Mouse (Mus musculus) T-helper 1 cell (primary cell): ENCODE data around the gene Sik2.

Source experiments
- in situ Hi-C: fragments of 300-600 bp; cut with MboI, MseI; formaldehyde crosslinking; loops from one replicate; pipeline ENCODE4 v1.15.1; 2025; ENCODE audit warnings: high pct_unique_total_duplicates

Sik2 gene

DNA sequence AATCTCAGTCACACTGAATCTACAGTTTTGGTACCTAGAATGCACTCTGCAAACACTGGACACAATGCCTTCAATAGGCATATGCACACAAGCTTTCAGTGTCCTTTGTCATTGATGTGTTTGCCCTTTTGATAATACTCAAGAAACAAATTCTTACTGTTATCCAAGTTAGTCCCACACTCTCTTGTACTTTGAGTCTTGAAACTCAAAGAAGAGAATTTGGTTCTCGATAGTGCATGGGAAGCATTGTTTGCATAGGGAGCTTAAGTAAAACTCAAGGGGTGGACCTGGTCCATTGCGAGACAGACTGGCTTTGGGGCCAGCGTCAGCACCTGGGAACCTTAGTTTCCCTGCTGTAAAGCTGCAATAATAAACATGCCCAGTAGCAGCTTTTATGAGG lies 90.7 kb downstream of the Sik2 start:
- in situ Hi-C loops, result no loop called here

DNA sequence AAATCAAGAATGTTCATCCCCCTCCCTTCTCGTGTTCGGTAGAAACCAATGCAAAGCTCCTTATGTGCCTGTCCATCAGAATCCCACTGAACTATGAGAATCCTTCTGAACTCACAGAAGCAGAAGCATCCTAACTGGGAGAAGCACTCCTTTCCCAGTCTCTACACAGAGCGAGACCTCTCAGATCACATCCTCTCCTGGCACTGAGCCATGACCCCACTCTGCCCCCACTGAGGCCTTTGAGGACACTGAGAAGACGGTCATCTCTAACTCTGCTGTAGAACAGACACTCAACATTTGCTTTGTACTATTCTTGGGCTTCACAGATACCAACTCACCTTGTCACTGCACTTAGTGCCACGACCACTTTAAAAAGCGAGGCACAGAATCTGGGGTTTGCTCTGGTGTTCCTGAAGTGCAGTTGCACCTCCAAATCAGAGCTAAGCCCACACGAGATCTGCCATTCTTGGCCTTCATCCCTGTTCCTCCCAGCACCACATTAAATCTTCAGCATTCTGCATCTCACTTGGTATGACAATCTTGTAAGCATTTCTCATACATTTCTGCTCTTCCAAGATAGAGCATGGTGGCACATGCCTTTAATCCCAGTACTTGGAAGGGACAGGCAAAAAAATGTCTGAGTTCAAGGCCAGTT lies 96.9 kb downstream of the Sik2 start:
- in situ Hi-C loops, result no loop called here

DNA sequence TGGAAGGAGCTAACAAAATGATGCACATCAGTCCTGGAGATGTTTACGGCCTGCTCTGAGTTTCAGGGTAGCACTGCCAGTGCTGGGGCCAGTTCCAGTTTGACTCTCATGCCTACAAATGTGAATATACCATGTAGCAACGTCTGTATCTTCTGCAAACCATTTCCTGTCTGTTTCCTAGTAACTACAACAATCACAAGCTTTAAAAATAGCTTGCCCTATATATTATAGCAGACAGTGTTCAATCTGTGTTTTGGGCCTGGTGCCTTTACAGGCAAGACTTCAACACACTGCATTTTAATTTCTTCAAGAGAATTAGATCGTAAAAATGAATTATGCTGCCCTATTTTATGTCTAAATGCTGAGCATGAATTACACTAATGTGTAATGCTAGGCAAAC lies 103.6 kb downstream of the Sik2 start:
- in situ Hi-C loops, result no loop called here

DNA sequence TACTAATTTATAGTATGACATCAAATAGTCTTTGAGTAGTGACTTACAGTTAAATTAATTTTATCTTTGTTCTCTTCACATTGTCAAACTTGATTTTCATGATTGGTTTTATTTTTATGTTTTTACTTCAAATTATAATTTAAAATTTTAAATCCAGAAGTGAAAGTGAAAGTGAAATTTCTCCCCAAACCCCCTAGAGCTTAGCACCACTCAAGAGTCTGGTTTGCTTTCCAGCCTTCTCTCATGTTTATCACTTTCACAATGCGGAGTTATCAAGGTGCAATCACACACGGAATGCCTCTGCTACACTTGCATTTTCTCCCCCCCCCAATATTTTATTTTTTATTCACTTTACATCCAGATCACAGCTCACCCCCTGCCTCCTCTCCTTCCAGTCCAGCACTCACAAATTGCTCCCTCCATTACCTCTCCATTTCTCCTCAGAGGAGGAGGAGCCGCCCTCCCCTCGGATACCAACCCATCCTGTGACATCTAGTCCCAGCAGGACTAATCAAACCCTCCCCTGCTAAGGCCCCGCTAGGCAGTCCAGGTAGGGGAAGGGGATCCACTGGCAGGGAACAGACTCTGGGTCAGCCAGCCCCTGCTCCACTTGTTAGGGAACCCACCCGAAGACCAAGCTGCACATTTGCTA lies 104.6 kb downstream of the Sik2 start:
- in situ Hi-C loops, result no loop called here

DNA sequence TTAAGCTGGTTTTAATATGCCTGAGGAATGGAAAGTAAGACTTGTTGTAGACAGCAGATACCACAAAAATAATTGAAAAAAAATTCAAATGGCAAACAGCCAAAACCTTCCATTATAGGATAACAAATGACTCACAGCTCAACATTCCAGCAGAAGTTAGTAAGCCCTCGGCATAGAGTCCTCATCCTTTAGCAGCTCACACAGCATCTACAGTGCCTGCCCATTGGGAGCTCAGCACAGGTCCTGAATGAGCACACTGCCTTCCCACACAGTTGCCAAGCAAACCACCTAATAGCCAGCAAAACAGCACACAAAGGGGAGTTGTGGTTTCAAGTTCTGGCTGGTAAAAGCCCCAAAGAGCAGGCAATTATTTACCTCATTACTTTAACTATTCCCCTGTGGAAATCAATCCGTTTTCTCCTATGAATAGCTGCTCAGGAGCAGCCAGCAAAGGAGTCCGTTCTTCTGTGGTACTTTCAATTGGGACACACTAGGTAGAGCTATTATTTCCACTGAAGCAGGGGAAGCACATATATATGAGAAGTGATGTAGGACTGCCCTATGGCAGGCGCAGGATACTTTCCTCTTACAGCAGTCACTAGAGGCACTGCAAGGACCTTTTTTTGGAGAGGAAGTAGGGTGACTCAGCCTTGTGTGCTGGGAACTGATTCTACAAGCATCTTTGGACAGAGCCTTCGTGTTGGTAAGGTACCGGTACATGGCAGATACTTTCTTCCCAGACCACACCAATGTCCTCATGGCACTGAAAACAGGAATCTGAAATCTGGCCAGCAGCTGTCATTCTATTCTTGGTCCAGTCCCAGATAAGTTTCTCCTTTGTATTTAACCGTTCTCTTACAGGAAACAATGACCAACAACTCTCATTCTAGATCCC lies 108.6 kb downstream of the Sik2 start:
- in situ Hi-C loops, result no loop called here

DNA sequence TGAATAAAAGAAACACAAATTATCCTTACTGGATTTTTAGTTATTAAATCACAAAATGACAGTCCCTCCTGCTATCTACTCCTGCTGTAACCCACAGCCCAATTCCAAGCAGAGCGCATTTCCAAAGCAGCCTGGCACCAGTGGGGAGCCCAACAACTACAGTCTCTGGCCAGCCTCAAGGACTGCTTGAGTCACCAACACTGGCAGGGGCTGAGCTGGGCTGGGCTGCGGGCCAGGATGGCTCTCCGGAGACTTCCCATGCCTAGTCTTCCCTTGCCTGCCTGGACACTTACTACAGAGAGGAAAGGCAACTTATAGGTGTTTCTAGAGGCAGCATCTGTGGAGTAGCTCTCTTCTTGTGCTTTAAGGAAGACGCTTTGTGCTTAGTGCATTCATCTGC lies 115.2 kb downstream of the Sik2 start:
- in situ Hi-C loops, result no loop called here

DNA sequence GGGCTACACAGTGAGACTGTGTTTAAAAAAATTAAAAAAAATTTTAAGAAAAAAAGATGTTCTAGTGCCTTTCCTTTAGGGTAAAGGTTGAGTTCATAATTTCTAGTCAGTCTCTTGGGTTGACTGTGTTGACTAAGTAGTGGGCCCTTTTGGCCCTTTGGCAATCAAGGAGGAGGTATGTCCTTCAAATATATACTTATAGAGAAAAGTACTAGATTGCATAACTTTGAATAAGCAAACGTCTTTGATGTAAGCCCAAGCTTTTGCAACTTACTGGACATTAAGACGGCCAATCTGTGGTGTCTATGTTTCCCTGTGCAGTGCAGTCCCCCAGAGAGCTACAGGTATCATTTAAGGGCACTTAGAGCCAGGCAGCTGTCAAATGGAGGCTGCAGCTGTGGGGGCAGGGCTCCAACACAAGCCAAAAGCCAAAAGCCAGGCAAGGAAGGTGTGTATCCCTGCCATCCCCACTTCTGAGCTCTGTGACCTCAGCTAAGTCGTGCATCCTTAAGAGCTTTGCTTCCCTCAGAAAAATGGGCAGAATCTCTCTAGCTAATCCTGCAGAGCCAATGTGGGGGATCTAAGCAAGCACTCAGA lies 118.3 kb downstream of the Sik2 start:
- in situ Hi-C loops, result no loop called here

DNA sequence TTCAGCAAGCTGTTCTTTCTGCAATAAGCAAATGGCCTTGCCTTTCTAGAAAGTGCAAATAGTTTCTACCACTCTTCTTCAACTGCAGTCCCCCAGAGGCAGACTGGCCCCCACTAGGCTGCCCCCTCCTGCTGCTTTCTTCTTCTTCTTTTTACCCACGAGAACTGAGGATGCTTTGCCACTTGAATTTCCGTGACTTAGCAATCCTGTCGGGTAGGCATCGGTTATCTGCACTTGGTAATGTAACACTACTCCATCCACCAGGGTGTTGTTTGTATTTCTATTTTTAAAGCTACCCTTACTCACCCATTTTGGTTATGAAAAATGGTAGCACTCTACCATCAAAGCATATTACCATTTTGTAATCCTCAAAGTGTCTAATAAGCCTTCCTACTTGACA lies 118.9 kb downstream of the Sik2 start:
- in situ Hi-C loops, result no loop called here

DNA sequence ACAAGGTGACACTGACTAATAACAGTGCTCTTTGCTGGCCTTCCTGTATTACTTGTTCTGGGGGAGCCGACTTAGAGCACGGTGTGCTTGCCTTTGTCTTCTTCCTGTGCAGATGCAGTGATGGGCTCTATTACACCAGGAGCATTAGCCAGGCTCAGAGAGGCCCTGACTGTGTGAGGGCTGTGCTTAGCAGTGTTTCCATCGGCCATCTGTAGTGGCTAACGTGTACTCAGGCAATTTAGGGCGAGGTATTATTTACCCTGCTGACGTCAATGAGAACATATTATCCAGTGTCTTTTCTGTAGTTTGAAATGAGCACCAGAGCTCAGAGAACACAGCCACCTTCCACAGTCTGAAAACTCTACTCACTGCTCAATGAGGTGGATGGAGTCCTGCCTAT lies 119.7 kb downstream of the Sik2 start:
- in situ Hi-C loops, result no loop called here

DNA sequence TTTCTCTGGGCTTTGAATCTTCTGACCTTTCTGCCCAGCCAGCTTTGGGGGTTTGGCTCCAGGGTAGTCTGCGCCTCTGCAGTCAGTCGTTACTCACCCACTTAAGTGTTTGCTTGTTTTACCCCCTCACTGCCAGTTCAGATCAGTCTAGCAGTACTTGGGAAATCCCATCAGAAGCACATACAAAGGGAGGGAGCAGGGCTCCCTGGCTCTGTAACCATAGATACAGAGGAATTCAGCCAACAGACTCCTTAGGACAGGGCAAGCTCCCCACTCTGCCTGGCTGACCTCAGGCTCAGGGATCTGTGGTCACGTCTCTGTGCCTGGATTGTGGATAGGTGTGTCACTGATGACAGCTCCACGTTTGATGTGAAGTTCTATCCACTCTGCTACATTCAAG lies 121.5 kb downstream of the Sik2 start:
- in situ Hi-C loops, result no loop called here

DNA sequence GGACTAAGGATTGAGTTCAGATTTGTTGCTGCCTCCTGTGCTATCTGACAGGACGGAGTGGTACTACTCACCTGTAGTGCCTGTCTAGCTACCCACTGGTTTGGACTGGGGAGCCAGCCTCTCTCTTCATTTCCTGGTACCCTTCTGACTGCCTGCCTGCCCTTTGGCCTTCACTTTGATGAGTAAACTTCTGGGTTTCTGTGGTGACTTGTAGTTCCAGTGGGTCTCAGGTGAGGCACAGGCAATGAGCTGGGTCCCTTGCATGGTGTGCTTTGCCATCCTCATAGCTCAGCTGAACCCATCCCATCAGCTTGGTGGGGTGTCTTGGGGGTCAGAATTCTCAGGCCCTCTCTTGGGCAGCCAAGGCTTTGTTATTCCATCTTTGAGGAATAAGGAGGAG lies 122.0 kb downstream of the Sik2 start:
- in situ Hi-C loops, result no loop called here

DNA sequence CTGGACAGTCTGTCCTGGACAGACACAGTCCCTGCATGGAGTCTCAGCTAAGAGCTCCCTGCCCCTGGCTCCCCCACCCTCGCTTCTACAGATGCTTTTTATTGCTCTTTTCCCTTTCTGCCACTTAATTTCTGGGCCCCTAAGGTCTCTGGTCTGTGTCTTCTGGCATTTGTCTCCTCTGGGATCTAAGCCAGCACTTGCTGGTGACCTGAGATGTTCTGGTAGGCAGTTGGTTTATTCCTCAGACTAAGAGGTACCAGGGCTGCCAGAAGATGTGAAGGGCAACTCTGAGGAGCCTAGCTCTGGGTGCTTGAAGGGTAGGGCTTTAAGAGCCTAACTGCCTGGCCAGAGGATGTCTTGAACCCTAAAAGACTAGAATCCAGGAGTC lies 123.3 kb downstream of the Sik2 start:
- in situ Hi-C loops, result no loop called here

DNA sequence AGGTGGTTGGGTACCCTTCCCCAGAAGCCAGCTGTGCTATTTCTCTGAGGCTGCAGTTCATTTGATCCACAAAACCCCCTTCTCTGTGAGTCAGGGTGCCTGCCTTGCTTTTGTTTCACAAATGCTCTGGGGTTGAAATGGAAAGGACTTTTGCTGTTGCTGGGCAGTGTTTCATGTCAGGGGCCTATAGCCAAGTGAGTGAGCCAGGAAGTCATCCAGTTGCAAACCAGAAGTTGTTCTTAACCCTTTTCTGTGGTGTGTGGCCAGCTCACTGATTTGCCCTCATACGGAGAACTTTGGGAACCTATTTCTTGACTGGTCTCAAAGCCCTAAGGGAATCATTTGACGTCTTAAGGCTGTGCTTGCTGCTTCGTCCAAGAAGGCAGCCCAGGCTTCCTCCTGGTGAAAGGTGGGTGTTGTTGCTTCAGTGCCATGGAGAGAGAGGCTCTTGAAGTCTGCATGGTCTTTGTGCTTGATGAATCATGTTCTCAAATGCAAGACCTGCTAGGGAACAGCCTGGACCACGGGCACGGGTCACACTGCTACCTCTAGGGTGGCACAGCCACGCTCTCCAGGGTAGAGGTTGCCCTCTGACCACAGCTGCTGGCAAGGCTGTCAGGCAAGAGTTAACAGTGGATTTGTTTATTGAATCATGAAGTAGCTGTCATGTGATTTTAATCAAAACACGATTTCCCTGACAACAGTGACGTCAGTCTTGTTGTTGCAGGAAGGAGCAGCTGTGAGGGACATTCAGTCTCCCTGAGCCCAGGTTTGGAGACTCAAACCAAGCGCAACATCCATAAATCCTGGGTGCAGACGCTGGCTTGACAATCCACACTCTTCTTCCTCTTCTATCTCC lies 123.9 kb downstream of the Sik2 start:
- in situ Hi-C loops, result no loop called here

DNA sequence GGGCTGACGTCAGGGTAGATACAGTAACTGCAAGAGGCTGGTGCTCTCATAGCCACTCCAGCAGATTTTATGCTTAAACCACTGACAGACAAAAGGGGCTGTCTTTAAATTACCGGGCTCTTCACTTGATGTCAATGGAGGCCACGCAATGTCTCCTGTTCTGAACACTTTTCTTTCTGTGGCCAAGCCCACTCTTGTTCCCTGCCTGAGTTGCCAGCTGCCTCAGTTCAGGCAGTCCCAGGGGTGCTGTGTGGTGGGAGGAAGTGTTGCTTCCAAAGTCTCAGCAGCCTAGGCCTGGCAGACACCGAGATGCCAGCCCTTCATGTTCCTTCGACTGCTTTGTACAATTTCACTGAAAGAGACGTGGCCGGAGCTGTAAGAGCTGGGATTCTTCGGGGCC lies 124.8 kb downstream of the Sik2 start:
- in situ Hi-C loops, result no loop called here

DNA sequence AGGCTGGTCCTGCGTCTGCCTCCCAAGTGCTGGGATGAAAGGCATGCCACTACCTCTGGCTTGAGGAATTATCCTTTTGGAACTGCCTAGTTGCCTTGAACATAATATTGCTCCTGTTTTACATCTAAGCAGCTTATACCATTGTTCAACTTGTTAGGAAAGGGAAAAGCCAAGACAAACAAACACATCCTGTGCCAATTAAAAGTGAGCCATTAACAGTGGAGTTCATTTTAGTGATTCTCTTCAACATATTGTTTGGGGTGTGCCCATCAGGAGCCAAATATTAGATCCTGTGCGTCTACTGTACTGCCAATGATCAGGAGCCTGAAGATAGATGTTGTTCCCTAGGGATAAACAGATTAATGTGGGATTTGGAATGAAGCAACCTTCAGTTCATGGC lies 126.7 kb downstream of the Sik2 start:
- in situ Hi-C loops, result no loop called here

DNA sequence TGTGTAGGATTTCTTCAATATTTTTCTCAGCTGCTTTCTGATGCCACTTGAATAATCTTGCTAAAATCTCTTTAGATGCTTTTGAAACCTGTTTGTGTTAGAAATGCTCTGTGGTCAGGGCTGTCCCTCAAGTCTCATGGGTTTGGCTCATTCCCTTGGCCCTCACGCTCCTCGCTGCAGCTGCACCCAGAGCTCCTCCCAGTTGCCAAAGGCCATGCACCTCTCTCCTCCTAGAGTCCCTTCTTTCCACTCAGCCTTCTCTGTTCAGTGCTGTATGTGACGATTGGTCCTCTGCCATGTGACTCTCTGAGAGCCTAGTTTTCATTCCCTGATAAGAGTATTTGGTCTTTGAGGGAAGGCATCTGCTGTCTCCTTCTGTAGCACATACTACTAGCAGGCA lies 131.4 kb downstream of the Sik2 start:
- in situ Hi-C loops, result no loop called here

DNA sequence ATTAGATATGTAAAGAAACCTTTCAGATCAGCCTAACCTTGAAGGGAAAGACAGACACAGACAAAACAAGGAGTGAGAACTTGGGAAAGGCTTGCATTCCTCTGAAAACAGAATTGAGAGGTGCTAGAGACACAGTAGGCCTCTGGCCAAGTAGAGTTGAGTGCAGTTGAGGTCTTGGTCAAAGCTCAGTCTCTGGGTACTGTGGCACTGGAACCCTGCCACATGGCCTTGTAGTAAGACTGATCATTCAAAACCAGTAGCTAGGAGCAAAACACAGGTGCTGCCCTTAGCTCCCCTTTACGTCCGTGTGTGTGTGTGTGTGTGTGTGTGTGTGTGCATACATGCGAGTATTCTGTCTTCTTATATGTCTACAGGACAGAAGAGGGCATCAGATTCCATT lies 132.6 kb downstream of the Sik2 start:
- in situ Hi-C loops, result no loop called here

DNA sequence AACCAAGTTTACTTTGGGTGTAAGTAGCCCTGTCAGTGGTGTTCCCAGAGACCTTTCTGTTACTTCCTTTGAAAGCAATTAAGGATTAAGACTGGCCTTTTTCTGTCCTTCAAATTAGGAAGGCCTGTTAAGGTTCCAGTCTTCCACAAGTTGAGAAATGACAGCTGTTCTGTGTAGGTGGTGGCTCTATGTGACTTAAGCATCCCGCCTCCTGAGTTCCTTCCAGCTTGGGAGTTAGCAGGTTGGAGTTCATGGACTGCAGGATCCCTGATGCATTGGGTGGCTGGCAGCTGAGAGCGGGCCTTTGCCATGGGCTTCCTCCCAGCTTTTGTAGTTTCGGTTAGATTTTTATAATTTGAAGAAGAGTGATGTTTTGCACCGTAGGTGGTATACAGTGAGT lies 133.4 kb downstream of the Sik2 start:
- in situ Hi-C loops, result no loop called here

DNA sequence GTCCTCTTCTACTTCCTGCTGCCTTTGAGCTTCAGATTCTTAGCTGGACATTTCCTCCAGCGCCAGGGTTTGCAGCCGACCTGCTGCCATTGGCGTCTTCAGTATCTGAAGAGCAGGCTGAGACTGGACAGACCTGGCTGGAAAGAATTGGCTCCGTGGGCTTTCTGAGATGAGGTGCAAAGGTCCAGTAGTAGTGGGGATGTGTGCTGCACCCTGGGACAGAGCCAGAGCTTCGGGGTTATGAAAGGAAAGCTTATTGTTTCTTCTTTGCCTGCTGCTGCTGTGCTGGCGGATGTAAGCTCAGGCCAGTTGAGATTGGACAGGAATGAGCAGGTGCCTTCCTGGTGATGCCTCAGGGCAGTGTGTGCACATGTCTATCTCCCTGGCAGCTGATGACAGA lies 134.8 kb downstream of the Sik2 start:
- in situ Hi-C loops, result no loop called here

DNA sequence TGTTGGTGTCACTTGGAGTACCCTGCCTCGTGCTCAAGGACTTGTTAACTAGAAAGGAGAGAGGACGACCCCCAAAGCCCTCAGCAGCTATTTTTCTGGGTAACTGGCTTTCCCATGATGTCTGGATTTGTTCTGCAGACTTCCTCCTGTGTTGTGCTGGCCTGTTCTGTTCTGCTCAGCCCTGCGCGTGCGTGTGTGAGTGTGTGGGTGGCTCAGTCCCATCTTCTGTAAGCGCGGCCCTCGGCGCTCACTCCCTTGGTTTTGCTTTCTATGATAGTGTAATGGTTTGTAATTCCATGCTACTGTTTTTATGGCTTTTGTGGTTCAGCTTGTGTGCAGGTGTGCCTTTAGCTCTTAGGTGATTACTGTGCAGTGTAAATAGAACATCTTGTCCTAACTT lies 135.7 kb downstream of the Sik2 start:
- in situ Hi-C loops, result no loop called here

DNA sequence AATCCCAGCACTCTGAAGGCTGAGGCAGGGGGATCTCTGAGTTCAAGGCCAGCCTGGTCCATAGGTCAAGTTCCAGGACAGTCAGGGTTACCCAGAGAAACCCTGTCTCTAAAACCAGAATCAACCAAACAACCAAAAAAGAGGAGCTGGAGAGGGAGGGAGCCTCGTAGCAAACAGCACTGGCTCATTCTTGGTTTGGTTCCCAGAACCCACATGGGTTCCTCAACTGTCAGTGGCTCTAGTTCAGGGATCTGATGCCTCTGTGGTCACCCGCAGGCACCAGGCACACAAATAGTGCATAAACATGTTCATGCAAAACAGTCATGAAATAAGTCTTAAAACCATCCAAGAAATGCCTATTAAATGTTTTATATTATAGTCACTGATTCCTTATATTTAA lies 140.7 kb downstream of the Sik2 start:
- in situ Hi-C loops, result no loop called here

DNA sequence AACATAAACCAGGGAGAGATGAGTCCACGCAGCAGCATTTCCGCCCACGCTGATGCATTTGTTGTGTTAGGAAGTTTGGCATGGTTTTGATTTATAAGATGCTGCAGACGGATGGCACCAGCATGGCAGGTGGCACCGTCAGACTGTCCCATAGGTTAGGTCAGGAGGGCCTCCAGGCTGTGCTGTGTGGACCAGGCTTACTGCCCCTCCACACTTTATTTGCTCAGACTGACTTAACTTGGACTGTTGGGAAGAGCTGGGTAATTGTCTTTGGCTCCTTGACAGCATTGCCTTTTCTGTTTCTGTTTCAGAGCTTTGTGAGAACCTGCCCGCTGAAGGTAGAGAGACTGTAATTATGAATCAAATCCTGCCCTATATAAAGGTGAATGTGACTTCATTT lies 141.9 kb downstream of the Sik2 start:
- in situ Hi-C loops, result no loop called here
